Mouse (Mus musculus) embryonic facial prominence, embryonic 10.5 days (tissue): Measurements from ENCODE around the gene Spocd1. TPM values are rescaled to one million over a fixed set of nuclear protein-coding genes. Genes with fewer than 3 reads are reported as not detected.
A peak's percentile ranks its signal among the peaks of the same experiment; 100 is the strongest.

Source experiments
- DNase-seq: peaks from one replicate; pipeline ENCODE4 v3.0.0-alpha.2; 2017; ENCODE audit warnings: low spot score
- H3K27ac ChIP-seq: fragments of 300-500 bp; sonication (generic); replicated peaks from 2 replicates; pipeline ENCODE4 v1.5.1; 2016; ENCODE audit warnings: mild to moderate bottlenecking
- H3K27me3 ChIP-seq: fragments of 300-500 bp; sonication (generic); replicated peaks from 2 replicates; pipeline ENCODE4 v1.6.1; 2016; ENCODE audit warnings: low read depth, mild to moderate bottlenecking; ENCODE audit not compliant: poor library complexity, severe bottlenecking
- H3K36me3 ChIP-seq: fragments of 300-500 bp; sonication (generic); replicated peaks from 2 replicates; pipeline ENCODE4 v1.6.1; 2016; ENCODE audit warnings: mild to moderate bottlenecking, moderate library complexity
- H3K4me1 ChIP-seq: fragments of 300-500 bp; sonication (generic); 2 replicates; pipeline ENCODE4 v1.6.1; 2016
- H3K4me3 ChIP-seq: fragments of 300-500 bp; sonication (generic); 2 replicates; pipeline ENCODE4 v1.5.1; 2016; ENCODE audit warnings: mild to moderate bottlenecking, moderate library complexity
- H3K9me3 ChIP-seq: fragments of 300-500 bp; sonication (generic); 2 replicates; pipeline ENCODE4 v1.6.1; 2016; ENCODE audit warnings: mild to moderate bottlenecking
- WGBS: fragments of 180-500 bp; shearing (Covaris S2); methylation state at CpG from one replicate; pipeline ENCODE4 v1.1.7; 2016; 5-methylcytosine and 5-hydroxymethylcytosine counted together
- polyA plus RNA-seq: library from polyadenylated mRNA; unstranded; fragments of >200 nt; fragmentation: Nextera tagmentation; extraction: Ambion mirVana; gene quantifications from 2 replicates; pipeline ENCODE4 v1.2.1, GENCODE M21; 2016

Spocd1 gene
- polyA plus RNA-seq, 1 experiment from 2014 or later, result not detected

DNA sequence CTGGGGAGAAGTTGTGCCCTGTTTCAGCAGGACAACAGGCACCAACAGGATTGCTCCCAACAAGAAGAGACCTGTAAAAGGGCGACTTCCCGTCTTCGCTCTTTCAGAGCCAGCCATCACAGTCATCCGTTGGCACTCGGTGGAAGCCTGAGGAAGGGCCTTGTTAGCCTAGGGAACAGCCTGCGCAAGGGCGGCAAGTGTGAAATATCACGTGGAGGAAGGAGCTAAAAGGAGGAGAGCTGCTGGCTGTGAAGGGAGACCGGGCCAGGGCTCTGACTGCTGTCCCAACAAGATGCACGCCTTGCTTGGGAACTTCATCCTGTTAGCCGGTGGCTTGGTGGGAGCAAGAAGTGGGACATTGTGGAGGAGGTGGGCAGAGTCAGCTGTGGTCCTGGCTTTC lies 69.1 kb downstream of the Spocd1 start:
- DNase-seq, result no peak
- Histone ChIP-seq H3K27me3 (peaks cover 68% of the 10 kb centered on the region), H3K9me3 (no peaks in the 10 kb centered on the region), H3K36me3 (no peaks in the 10 kb centered on the region), H3K4me1 (peaks cover 20% of the 10 kb centered on the region), H3K27ac (no peak overlapping the region; the same call in 1 of the 2 replicates), H3K4me3 (no peak overlapping the region)
- 73% methylated on average over 11 of the region's 11 CpGs for WGBS

DNA sequence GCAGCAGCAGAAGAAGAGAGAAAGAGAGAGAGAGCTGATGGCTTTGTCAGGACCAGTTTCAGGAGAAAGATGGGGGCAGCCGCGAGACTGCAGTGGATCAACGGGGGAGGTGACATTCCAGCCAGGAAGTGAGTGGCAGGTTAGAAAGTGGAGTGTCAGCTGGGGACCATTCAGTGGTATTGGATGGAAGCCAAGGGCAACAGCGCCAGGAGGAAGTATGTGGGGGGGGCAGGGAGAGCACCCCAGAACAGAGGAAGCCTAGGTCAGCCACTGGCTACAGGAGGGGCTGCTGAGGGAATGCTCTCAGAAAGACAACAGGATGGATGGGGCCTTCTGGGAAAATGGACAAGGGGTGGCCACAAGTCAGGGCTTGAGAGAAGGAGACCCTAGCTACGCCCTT lies 72.7 kb downstream of the Spocd1 start:
- Histone ChIP-seq H3K27ac (no peak overlapping the region), H3K36me3 (no peaks in the 10 kb centered on the region), H3K9me3 (no peaks in the 10 kb centered on the region), H3K4me3 (no peak overlapping the region), H3K27me3 (peaks cover 69% of the 10 kb centered on the region), H3K4me1 (peaks cover 25% of the 10 kb centered on the region)
- 63% methylated on average over 5 of the region's 5 CpGs for WGBS
- no peak for DNase-seq

GRCm38 (mm10) chr4:130002157-130002556 lies 73.1 kb downstream of the Spocd1 start:
- Histone ChIP-seq H3K36me3 (no peaks in the 10 kb centered on the region), H3K4me1 (peaks cover 29% of the 10 kb centered on the region), H3K4me3 (no peak overlapping the region), H3K9me3 (no peaks in the 10 kb centered on the region), H3K27me3 (peaks cover 69% of the 10 kb centered on the region), H3K27ac (no peak overlapping the region)
- DNase-seq, result no peak
- 81% methylated on average over 10 of the region's 10 CpGs for WGBS

GRCm38 (mm10) chr4:130005593-130005992 lies 76.5 kb downstream of the Spocd1 start:
- Histone ChIP-seq H3K9me3 (no peaks in the 10 kb centered on the region), H3K4me1 (peaks cover 31% of the 10 kb centered on the region), H3K36me3 (no peaks in the 10 kb centered on the region), H3K27ac (no peak overlapping the region), H3K4me3 (no peak overlapping the region), H3K27me3 (peaks cover 76% of the 10 kb centered on the region)
- DNase-seq, result peak; percentile 43
- WGBS, result 57% methylated on average over 9 of the region's 9 CpGs

DNA sequence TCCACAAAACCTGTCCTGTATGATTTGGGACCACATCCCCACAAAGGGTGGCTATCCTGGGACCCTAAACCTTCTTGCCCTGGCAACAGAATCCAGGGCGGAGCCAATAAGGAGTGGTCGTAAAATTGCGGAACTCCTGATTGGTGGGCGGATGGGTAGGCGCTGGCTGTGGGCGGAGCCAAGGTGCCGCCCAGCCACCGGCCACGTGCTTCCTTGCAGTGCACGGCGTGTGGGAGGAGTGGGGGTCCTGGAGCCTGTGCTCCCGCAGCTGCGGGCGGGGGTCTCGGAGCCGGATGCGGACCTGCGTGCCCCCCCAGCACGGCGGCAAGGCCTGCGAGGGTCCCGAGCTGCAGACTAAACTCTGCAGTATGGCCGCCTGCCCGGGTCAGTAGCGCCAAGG lies 77.5 kb downstream of the Spocd1 start:
- peak overlapping the region; percentile 60 for H3K27ac ChIP-seq
- H3K4me3 ChIP-seq, result peak overlapping the region; percentile 56
- peaks cover 78% of the 10 kb centered on the region for H3K27me3 ChIP-seq
- 16% methylated on average over 25 of the region's 25 CpGs for WGBS
- DNase-seq, result peak; percentile 65
- H3K4me1 ChIP-seq, result peaks cover 28% of the 10 kb centered on the region
- H3K9me3 ChIP-seq, result no peaks in the 10 kb centered on the region
- H3K36me3 ChIP-seq, result no peaks in the 10 kb centered on the region

Other genes starting within 250 kb of the Spocd1 start
- gene Tmem39b, start 232.4 kb upstream of the Spocd1 start, polyA plus RNA-seq, result 14.3 and 14.7 TPM in 2 replicates
- 156 and 166 TPM in 2 replicates for gene Khdrbs1, start 186.9 kb upstream of the Spocd1 start, polyA plus RNA-seq
- 284 and 296 TPM in 2 replicates for gene Ptp4a2, start 118.0 kb upstream of the Spocd1 start, polyA plus RNA-seq
- 1.1 and 1.2 TPM in 2 replicates for gene Adgrb2, start 55.6 kb downstream of the Spocd1 start, polyA plus RNA-seq
- 4.7 and 7.2 TPM in 2 replicates for gene Col16a1, start 118.6 kb downstream of the Spocd1 start, polyA plus RNA-seq
- 69.2 and 73.2 TPM in 2 replicates for gene Pef1, start 173.3 kb downstream of the Spocd1 start, polyA plus RNA-seq
- gene Hcrtr1, start 210.1 kb downstream of the Spocd1 start, polyA plus RNA-seq, result 0.21 and 0.41 TPM in 2 replicates
- gene Tinagl1, start 245.9 kb downstream of the Spocd1 start, polyA plus RNA-seq, result 10.7 and 12.3 TPM in 2 replicates